Mouse (Mus musculus) heart, adult 18-20 months (tissue): ENCODE data around the gene Epha8. TPM values are rescaled to one million over a fixed set of nuclear protein-coding genes. Genes with fewer than 3 reads are reported as not detected.
A peak's percentile ranks its signal among the peaks of the same experiment; 100 is the strongest.

ENCODE experiments used
- DNase-seq, 2 experiments: peaks; one replicate each; pipeline ENCODE4 v3.0.0; 2021 to 2022; ENCODE audit warnings: mixed read lengths in 1 of 2
- long read RNA-seq, 2 experiments: library from polyadenylated mRNA; stranded (forward); transcript quantifications; one replicate each; pipeline ENCODE4 v2.0.0; 2021
- total RNA-seq, 2 experiments: library from RNA; stranded (reverse); gene quantifications; 2 replicates each; pipeline ENCODE4 v1.2.3; 2021

Epha8 gene
- total RNA-seq = under 1 TPM in 1 of 2 experiments, not detected in 1; 0.07 TPM
- long read RNA-seq, experiment 1 = 0 reads
- long read RNA-seq, experiment 2 = 0 reads

GRCm38 (mm10) chr4:136956751-136957446 lies at the start of gene Epha8:
Gene Epha8, minus strand, starts transcription at chr4:136956816.
- no peak for DNase-seq

- no peak for DNase-seq
These were observed 45.2 kb upstream of the Epha8 start for GRCm38 (mm10) chr4:137001825-137002224.

GRCm38 (mm10) chr4:137001020-137001419 lies 44.4 kb upstream of the Epha8 start:
- no peak for DNase-seq

GRCm38 (mm10) chr4:136998371-136998770 lies 41.8 kb upstream of the Epha8 start:
- no peak for DNase-seq

- DNase-seq = no peak
These were observed 41.2 kb upstream of the Epha8 start for GRCm38 (mm10) chr4:136997723-136998345.

- no peak for DNase-seq
These were observed 40.3 kb upstream of the Epha8 start for GRCm38 (mm10) chr4:136996933-136997332.

- DNase-seq = no peak
These were observed 38.7 kb upstream of the Epha8 start for GRCm38 (mm10) chr4:136995361-136995760.

GRCm38 (mm10) chr4:136981993-136982695 lies 25.5 kb upstream of the Epha8 start:
- no peak for DNase-seq

GRCm38 (mm10) chr4:136981347-136981746 lies 24.7 kb upstream of the Epha8 start:
- DNase-seq = peak; percentile 8 to 26

GRCm38 (mm10) chr4:136980921-136981320 lies 24.3 kb upstream of the Epha8 start:
- DNase-seq = no peak

GRCm38 (mm10) chr4:136977244-136977643 lies 20.6 kb upstream of the Epha8 start:
- DNase-seq = no peak

GRCm38 (mm10) chr4:136970939-136971338 lies 14.3 kb upstream of the Epha8 start:
- peak in 1 of 2 experiments; percentile 32 for DNase-seq

GRCm38 (mm10) chr4:136969503-136970276 lies 13.1 kb upstream of the Epha8 start:
- DNase-seq = no peak

- DNase-seq = no peak
These were observed 12.5 kb upstream of the Epha8 start for GRCm38 (mm10) chr4:136969096-136969495.

GRCm38 (mm10) chr4:136967511-136967910 lies 10.9 kb upstream of the Epha8 start:
- DNase-seq = no peak

- DNase-seq = no peak
These were observed 10.1 kb upstream of the Epha8 start for GRCm38 (mm10) chr4:136966493-136967390.

- no peak for DNase-seq
These were observed 8.4 kb upstream of the Epha8 start for GRCm38 (mm10) chr4:136964990-136965421.

- DNase-seq = no peak
These were observed 5.8 kb upstream of the Epha8 start for GRCm38 (mm10) chr4:136962447-136962846.

GRCm38 (mm10) chr4:136961642-136962285 lies 5.1 kb upstream of the Epha8 start:
- DNase-seq = no peak

- DNase-seq = no peak
These were observed 4.0 kb upstream of the Epha8 start for GRCm38 (mm10) chr4:136960581-136960980.

- no peak for DNase-seq
These were observed 3.5 kb upstream of the Epha8 start for GRCm38 (mm10) chr4:136960068-136960467.
